ENCODE assay signal across 24 mouse cellular contexts in genomic region chr14:32009715-32010114, GRCm38 (mm10). TPM values are rescaled to one million over a fixed set of nuclear protein-coding genes. Genes with fewer than 3 reads are reported as not detected.
"Had no signal": no experiment of that assay in that cellular context is flagged by ENCODE, and none has a peak within 500 bp of the region (broad histone marks: within the 10 kb centered on the region; RNA-seq: fewer than 3 reads in every experiment).

No protein-coding gene starts in this region.

- DNase-seq: left cerebral cortex, postnatal 4 days; liver; liver, embryonic 13.5 days; liver, postnatal 0 days; lung, adult 18-20 months; lung, adult 2 months; lung, embryonic 14.5 days; lung, postnatal 10 days; lung, postnatal 14 days; lung, postnatal 36 days; lung, postnatal 4 days; midbrain, embryonic 14.5 days had no signal

RNA-seq across cellular contexts. Expression of gene Galnt15, which starts 19.1 kb away (rescaled TPM):
- total RNA-seq: megakaryocyte progenitor cell, adult 5-6 weeks; megakaryocyte, adult 5-6 weeks; megakaryocyte-erythroid progenitor cell, adult 5-6 weeks; monocyte, adult 5-6 weeks had no signal
- polyA plus RNA-seq: limb, embryonic 11.5 days; limb, embryonic 12.5 days; liver, embryonic 11.5 days; liver, embryonic 12.5 days; liver, embryonic 13.5 days; liver, embryonic 14.5 days; liver, embryonic 15.5 days; macrophage; myocyte had no signal
